Mouse (Mus musculus): ENCODE data around the gene Wars2. TPM values are rescaled to one million over a fixed set of nuclear protein-coding genes. Genes with fewer than 3 reads are reported as not detected.

The Wars2 gene
- polyA plus RNA-seq, 1 experiment from 2014 or later: 8.8 TPM

GRCm38 (mm10) chr3:99259741-99260270 lies 118.9 kb downstream of the Wars2 start:
- ATAC-seq (ENCODE audit: low FRiP score, low read depth): no peak
- Histone ChIP-seq H3K4me2 (replicated peaks) (peak overlapping the region; percentile 77), H3K27ac (0 out of 2 replicates have a peak overlapping the region, but pooled peaks have one; percentile 40), H3K4me1 (peaks cover 78% of the 10 kb centered on the region), H3K36me3 (no peaks in the 10 kb centered on the region; the same call in 1 of the 2 replicates), H3K9me3 (no peaks in the 10 kb centered on the region), H3K27me3 (peaks cover 19% of the 10 kb centered on the region; the same call in 1 of the 2 replicates), H3K4me3 (peak overlapping the region; percentile 80), H3K9ac (peak overlapping the region; percentile 61)
- 19% methylated on average over 6 of the region's 6 CpGs for WGBS

DNA sequence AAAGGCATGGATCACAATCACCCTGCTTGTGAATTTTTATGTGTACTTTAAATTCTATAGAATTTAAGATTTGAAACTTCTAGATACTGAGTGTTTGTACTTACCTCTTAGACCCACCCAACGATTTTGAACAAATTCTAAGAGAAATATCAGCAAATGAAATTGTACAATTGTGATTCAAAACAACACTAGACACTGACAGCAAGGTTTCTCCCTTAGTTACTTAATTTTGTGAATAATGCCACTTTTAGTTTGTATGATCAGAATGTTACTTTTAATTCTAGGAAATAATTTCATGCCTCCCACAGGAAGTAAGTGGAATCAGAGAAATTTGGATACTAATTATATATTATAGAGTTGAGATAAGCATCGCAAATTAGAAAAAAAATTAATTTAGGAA lies 119.5 kb downstream of the Wars2 start:
- Histone ChIP-seq H3K9me3 (no peaks in the 10 kb centered on the region), H3K27ac (no peak overlapping the region), H3K4me1 (peaks cover 80% of the 10 kb centered on the region), H3K27me3 (peaks cover 19% of the 10 kb centered on the region; the same call in 1 of the 2 replicates), H3K4me3 (peak overlapping the region; percentile 80), H3K4me2 (replicated peaks) (peak overlapping the region; percentile 77), H3K36me3 (peaks cover under 1% of the 10 kb centered on the region; the same call in 1 of the 2 replicates), H3K9ac (peak overlapping the region; percentile 61)
- ATAC-seq (ENCODE audit: low FRiP score, low read depth): no peak
- 37% methylated on average over 2 of the region's 2 CpGs for WGBS

GRCm38 (mm10) chr3:99261371-99261791 lies 120.5 kb downstream of the Wars2 start:
- 7% methylated on average over 18 of the region's 18 CpGs for WGBS
- Histone ChIP-seq H3K9me3 (no peaks in the 10 kb centered on the region), H3K36me3 (peaks cover 9% of the 10 kb centered on the region), H3K4me2 (replicated peaks) (peak overlapping the region; percentile 66), H3K27ac (peak overlapping the region; percentile 75), H3K4me1 (peaks cover 73% of the 10 kb centered on the region), H3K9ac (peak overlapping the region; percentile 74), H3K4me3 (peak overlapping the region; percentile 37), H3K27me3 (peaks cover 19% of the 10 kb centered on the region; the same call in 1 of the 2 replicates)
- ATAC-seq (ENCODE audit: low FRiP score, low read depth): no peak

DNA sequence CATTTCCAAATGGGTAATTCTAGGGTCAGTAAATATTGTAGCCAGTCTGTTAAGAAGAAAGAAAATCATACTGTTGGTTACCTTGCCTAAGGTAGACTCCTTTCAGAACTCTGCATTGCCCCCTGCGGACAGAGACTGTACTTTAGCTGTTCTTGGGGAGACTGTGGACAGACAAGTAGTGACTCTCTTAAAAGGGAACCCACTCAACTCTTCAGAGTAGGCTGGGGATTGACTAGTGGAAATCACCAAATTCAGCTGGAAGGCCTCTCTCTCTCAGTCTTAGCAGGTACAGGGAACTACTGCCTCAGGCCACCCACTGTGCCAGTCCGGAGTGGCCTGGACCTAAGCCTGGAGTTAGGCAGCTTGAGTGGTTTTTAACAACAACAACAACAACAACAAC lies 121.1 kb downstream of the Wars2 start:
- H3K4me2 ChIP-seq (replicated peaks): peak overlapping the region; percentile 66
- peaks cover 19% of the 10 kb centered on the region; the same call in 1 of the 2 replicates for H3K27me3 ChIP-seq
- no peak for ATAC-seq (ENCODE audit: low FRiP score, low read depth)
- peak overlapping the region; percentile 37; the same call in 1 of the 2 replicates for H3K4me3 ChIP-seq
- H3K9me3 ChIP-seq: no peaks in the 10 kb centered on the region
- H3K27ac ChIP-seq: peak overlapping the region; percentile 39
- peak overlapping the region; percentile 74 for H3K9ac ChIP-seq
- peaks cover 9% of the 10 kb centered on the region for H3K36me3 ChIP-seq
- peaks cover 71% of the 10 kb centered on the region for H3K4me1 ChIP-seq
- WGBS: 16% methylated on average over 2 of the region's 2 CpGs

DNA sequence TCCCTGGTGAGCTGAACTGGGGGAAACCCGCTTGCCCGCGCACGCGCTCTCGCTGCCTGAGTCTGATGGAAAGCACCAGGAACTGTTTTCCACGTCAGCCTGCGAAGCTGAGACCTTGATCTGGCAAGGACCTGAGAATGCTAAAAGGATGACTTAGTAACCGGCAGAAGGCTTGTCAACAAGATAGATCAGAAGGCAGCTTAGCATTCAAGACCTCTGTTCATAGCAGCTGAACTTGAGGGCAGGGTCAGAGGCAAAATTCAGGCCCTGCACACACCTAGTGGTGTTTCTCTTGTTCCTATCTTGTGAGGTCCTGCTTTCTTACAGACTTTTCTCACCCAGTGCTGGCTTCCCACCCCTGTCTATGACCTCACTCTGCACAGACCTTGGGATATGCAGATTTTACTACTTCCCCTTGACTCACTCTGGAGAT lies 122.6 kb downstream of the Wars2 start:
- Histone ChIP-seq H3K27ac (peak overlapping the region; percentile 29; the same call in 1 of the 2 replicates), H3K36me3 (peaks cover 23% of the 10 kb centered on the region), H3K4me2 (replicated peaks) (peak overlapping the region; percentile 66), H3K4me3 (no peak overlapping the region), H3K4me1 (peaks cover 64% of the 10 kb centered on the region), H3K9ac (no peak overlapping the region), H3K27me3 (peaks cover 17% of the 10 kb centered on the region; the same call in 1 of the 2 replicates), H3K9me3 (no peaks in the 10 kb centered on the region)
- ATAC-seq (ENCODE audit: low FRiP score, low read depth): no peak
- WGBS: 28% methylated on average over 9 of the region's 9 CpGs

GRCm38 (mm10) chr3:99264695-99265094 lies 123.8 kb downstream of the Wars2 start:
- no peak overlapping the region for H3K4me3 ChIP-seq
- no peaks in the 10 kb centered on the region for H3K9me3 ChIP-seq
- H3K27me3 ChIP-seq: peaks cover 17% of the 10 kb centered on the region; the same call in 1 of the 2 replicates
- H3K9ac ChIP-seq: peak overlapping the region; percentile 31; the same call in 1 of the 2 replicates
- ATAC-seq (ENCODE audit: low FRiP score, low read depth): no peak
- peaks cover 57% of the 10 kb centered on the region for H3K4me1 ChIP-seq
- peak overlapping the region; percentile 38 for H3K4me2 ChIP-seq (replicated peaks)
- peaks cover 35% of the 10 kb centered on the region for H3K36me3 ChIP-seq
- no peak overlapping the region for H3K27ac ChIP-seq
- WGBS: 35% methylated on average over 7 of the region's 7 CpGs

- Histone ChIP-seq H3K27ac (no peak overlapping the region), H3K27me3 (peaks cover 13% of the 10 kb centered on the region; the same call in 1 of the 2 replicates), H3K9ac (no peak overlapping the region), H3K4me1 (peaks cover 42% of the 10 kb centered on the region), H3K9me3 (no peaks in the 10 kb centered on the region), H3K4me2 (replicated peaks) (peak overlapping the region; percentile 2; the same call in 1 of the 2 replicates), H3K36me3 (peaks cover 50% of the 10 kb centered on the region), H3K4me3 (no peak overlapping the region)
- ATAC-seq (ENCODE audit: low FRiP score, low read depth): 0 out of 2 replicates have a peak, but pooled peaks have one; percentile 14
- WGBS: 34% methylated on average over 10 of the region's 10 CpGs
Observed at GRCm38 (mm10) chr3:99266752-99267303, 126.0 kb downstream of the Wars2 start.

DNA sequence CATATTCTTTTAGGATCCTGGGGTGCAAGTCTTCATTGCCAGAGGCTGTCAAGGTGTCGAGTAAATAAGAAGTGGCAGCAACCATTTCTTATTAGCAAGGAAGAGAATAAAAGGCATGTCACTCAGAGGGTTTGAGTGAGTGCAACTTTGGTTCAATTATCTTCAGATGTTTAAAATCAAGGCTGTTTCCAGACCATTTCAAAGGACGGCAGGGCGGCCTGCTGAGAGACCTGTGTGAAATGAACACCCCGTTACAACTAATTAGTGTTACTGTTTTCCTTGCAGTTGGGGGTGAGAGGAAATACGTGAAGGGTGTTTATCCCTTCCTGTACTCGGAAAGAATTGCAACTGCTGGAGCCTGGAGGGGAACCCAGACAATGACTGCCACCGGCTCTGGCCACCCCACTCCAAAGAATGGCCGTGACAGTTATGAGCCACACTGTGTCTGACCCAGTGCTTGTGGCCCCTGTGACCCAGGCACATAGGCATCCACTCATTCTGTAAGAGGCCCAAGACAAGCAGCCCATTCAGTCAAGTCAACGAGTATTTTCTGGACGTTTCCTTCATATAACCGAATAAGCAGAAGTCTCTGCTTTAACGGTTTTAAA lies 137.2 kb downstream of the Wars2 start:
- Histone ChIP-seq H3K36me3 (peaks cover 30% of the 10 kb centered on the region), H3K27ac (no peak overlapping the region), H3K4me2 (replicated peaks) (no peak overlapping the region), H3K4me3 (no peak overlapping the region), H3K9ac (no peak overlapping the region), H3K4me1 (peaks cover 58% of the 10 kb centered on the region), H3K9me3 (no peaks in the 10 kb centered on the region), H3K27me3 (no peaks in the 10 kb centered on the region)
- ATAC-seq (ENCODE audit: low FRiP score, low read depth): no peak
- WGBS: 25% methylated on average over 12 of the region's 12 CpGs

DNA sequence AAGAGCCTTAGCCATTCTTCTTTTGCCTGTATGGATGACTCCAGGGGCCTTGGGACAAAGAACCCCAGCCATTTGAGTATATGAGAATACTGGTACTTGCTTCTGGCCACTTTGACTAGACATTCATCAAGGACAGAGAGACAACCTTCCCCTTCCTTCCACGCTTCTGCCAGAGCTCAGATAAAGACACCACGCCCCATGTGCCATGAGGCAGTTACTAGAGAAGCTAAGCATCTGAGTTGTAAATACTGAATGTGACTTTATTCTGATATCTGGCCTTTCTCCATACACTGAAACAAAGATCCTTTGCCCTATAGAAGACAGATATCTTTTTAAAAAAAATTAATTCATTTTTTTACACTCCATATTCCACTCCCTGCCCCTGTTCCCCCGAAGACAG lies 138.8 kb downstream of the Wars2 start:
- no peak for ATAC-seq (ENCODE audit: low FRiP score, low read depth)
- Histone ChIP-seq H3K27me3 (no peaks in the 10 kb centered on the region), H3K4me3 (no peak overlapping the region), H3K36me3 (peaks cover 33% of the 10 kb centered on the region), H3K9ac (no peak overlapping the region), H3K9me3 (no peaks in the 10 kb centered on the region), H3K27ac (no peak overlapping the region), H3K4me2 (replicated peaks) (no peak overlapping the region), H3K4me1 (peaks cover 58% of the 10 kb centered on the region)
- WGBS: 75% methylated on average over 3 of the region's 3 CpGs

GRCm38 (mm10) chr3:99281453-99281852 lies 140.6 kb downstream of the Wars2 start:
- 34% methylated on average over 4 of the region's 4 CpGs for WGBS
- peak; percentile 29; the same call in 1 of the 2 replicates for ATAC-seq (ENCODE audit: low FRiP score, low read depth)

DNA sequence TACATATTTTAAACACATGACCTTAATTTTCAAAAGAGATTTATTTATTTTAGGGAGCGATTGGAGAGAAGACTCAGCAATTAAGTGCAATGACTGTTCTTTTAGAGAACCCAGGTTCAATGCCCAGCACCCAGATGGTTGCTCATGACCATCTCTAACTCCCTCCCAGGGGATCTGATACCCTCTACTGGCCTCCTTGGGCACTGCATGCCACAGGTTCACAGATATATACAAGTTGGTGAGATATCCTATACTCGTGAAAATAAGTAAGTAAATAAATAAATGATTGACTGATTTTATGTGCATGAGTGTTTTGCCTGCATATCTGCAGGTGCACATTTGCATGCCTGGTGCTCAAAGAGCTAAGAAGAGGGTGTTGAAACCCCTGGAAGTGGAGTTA lies 147.4 kb downstream of the Wars2 start:
- no peak overlapping the region for H3K9ac ChIP-seq

More at GRCm38 (mm10) chr3:99281453-99281852, 140.6 kb downstream of the Wars2 start:
- peaks cover 33% of the 10 kb centered on the region for H3K36me3 ChIP-seq
- H3K9ac ChIP-seq: no peak overlapping the region
- peaks cover 46% of the 10 kb centered on the region for H3K4me1 ChIP-seq
- H3K27me3 ChIP-seq: no peaks in the 10 kb centered on the region
- no peak overlapping the region for H3K27ac ChIP-seq
- no peaks in the 10 kb centered on the region for H3K9me3 ChIP-seq
- no peak overlapping the region for H3K4me3 ChIP-seq
- no peak overlapping the region for H3K4me2 ChIP-seq (replicated peaks)

More for the DNA sequence above, 147.4 kb downstream of the Wars2 start:
- no peak overlapping the region for H3K27ac ChIP-seq
- no peaks in the 10 kb centered on the region for H3K27me3 ChIP-seq
- H3K4me2 ChIP-seq (replicated peaks): no peak overlapping the region
- peaks cover 12% of the 10 kb centered on the region for H3K36me3 ChIP-seq
- ATAC-seq (ENCODE audit: low FRiP score, low read depth): no peak
- WGBS: 46% methylated on average over 2 of the region's 2 CpGs
- no peak overlapping the region for H3K4me3 ChIP-seq
- H3K4me1 ChIP-seq: peaks cover 33% of the 10 kb centered on the region
- H3K9me3 ChIP-seq: no peaks in the 10 kb centered on the region

Measured in limb, embryonic 13.5 days (tissue).